Comparison of ENCODE assay signal across 21 mouse cellular contexts in genomic region chr17:28780836-28781235, GRCm38 (mm10). TPM values are rescaled to one million over a fixed set of nuclear protein-coding genes. Genes with fewer than 3 reads are reported as not detected.
DNase-seq lines count a peak whose midpoint lies in the region; ATAC-seq and TF ChIP-seq lines count a peak whose summit lies in the region.
"Had no signal": no experiment of that assay in that cellular context is flagged by ENCODE, and none has a peak within 500 bp of the region (broad histone marks: within the 10 kb centered on the region; RNA-seq: fewer than 3 reads in every experiment).

No protein-coding gene starts in this region.

- dilution Hi-C loops in CH12.LX (cut with MboI; ENCODE audit: extremely low pct_ligation_motif_present, extremely low pct_unique_long_range_greater_than_20kb, low sequenced_read_pairs) = no loop called here

- peak in 1 of 2 experiments; percentile 1; a peak in 1 of 4 replicates for TF ChIP-seq CTCF in CH12.LX (conservative IDR thresholded peaks at IDR 0.05 in 1 of 2, IDR thresholded peaks at IDR 0.05 in 1 of 2; ENCODE audit: low read depth in 2 of 2, low read length in 2 of 2)

- H3K27me3 ChIP-seq in limb, embryonic 13.5 days = no peaks in the 10 kb centered on the region
- H3K27me3 ChIP-seq in limb, embryonic 10.5 days (ENCODE audit: low read depth, poor library complexity, severe bottlenecking) = no peaks in the 10 kb centered on the region
- H3K27me3 ChIP-seq in CH12.LX (replicated peaks) = no peaks in the 10 kb centered on the region
- H3K27me3 ChIP-seq: hindbrain, embryonic 15.5 days; midbrain, embryonic 13.5 days; neural tube, embryonic 13.5 days had no signal

- in situ Hi-C loops in CH12.LX (cut with MboI; ENCODE audit: low pct_ligation_motif_present, low pct_unique_long_range_greater_than_20kb, low sequenced_read_pairs) (no loop called here), ES-E14 (cut with MboI; ENCODE audit: low sequenced_read_pairs in 2 of 2, unreplicated experiment in 2 of 2) (no loop called here)

- no peaks in the 10 kb centered on the region for H3K36me3 ChIP-seq in limb, embryonic 13.5 days
- H3K36me3 ChIP-seq in limb, embryonic 10.5 days = no peaks in the 10 kb centered on the region
- H3K36me3 ChIP-seq in CH12.LX (replicated peaks in 1 of 2; ENCODE audit: control insufficient read depth in 1 of 2, insufficient read depth in 1 of 2, low read length in 1 of 2) = no peaks in the 10 kb centered on the region
- H3K36me3 ChIP-seq in ES-E14 (ENCODE audit: control insufficient read depth, insufficient read depth, low read length, poor library complexity, severe bottlenecking) = peaks cover 3% of the 10 kb centered on the region; the same call in 1 of the 2 replicates
- H3K36me3 ChIP-seq: forebrain, embryonic 10.5 days; hindbrain, embryonic 15.5 days; midbrain, embryonic 13.5 days; neural tube, embryonic 13.5 days had no signal

- H3K27ac ChIP-seq in limb, embryonic 13.5 days = no peak overlapping the region
- no peak overlapping the region for H3K27ac ChIP-seq in limb, embryonic 10.5 days
- H3K27ac ChIP-seq in CH12.LX (ENCODE audit: insufficient read depth, low read depth) = no peak overlapping the region
- H3K27ac ChIP-seq in ES-E14 (ENCODE audit: insufficient read depth, low read depth, low read length, poor library complexity, severe bottlenecking) = peak overlapping the region; percentile 76; the same call in 1 of the 2 replicates
- H3K27ac ChIP-seq: forebrain, embryonic 10.5 days; hindbrain, embryonic 15.5 days; kidney, postnatal 0 days; midbrain, embryonic 13.5 days; neural tube, embryonic 13.5 days had no signal

- no peak overlapping the region for H3K4me3 ChIP-seq in limb, embryonic 13.5 days
- no peak overlapping the region for H3K4me3 ChIP-seq in limb, embryonic 10.5 days
- peak overlapping the region in 1 of 3 experiments; percentile 46 for H3K4me3 ChIP-seq in CH12.LX (replicated peaks in 1 of 3; ENCODE audit: low read depth in 2 of 3, low read length in 2 of 3, poor library complexity in 1 of 3)
- H3K4me3 ChIP-seq in ES-E14 (ENCODE audit: insufficient read depth in 1 of 2, low read depth in 1 of 2, low read length in 2 of 2, poor library complexity in 1 of 2, severe bottlenecking in 1 of 2) = no peak overlapping the region
- H3K4me3 ChIP-seq: forebrain, embryonic 10.5 days; hindbrain, embryonic 15.5 days; midbrain, embryonic 13.5 days; neural tube, embryonic 13.5 days had no signal

- no peaks in the 10 kb centered on the region for H3K9me3 ChIP-seq in limb, embryonic 13.5 days
- H3K9me3 ChIP-seq in limb, embryonic 10.5 days (replicated peaks) = no peaks in the 10 kb centered on the region
- H3K9me3 ChIP-seq in CH12.LX (replicated peaks; ENCODE audit: low read length) = peaks cover 2% of the 10 kb centered on the region
- H3K9me3 ChIP-seq in ES-E14 (ENCODE audit: control insufficient read depth, insufficient read depth, low read depth, low read length) = no peaks in the 10 kb centered on the region
- H3K9me3 ChIP-seq: forebrain, embryonic 10.5 days; hindbrain, embryonic 15.5 days; midbrain, embryonic 13.5 days; neural tube, embryonic 13.5 days had no signal

- H3K9ac ChIP-seq in limb, embryonic 13.5 days = 0 out of 2 replicates have a peak overlapping the region, but pooled peaks have one; percentile 9
- H3K9ac ChIP-seq in CH12.LX (ENCODE audit: insufficient read depth, low read depth) (no peak overlapping the region), ES-E14 (ENCODE audit: insufficient read depth, low read depth, low read length, poor library complexity, severe bottlenecking) (no peak overlapping the region; the same call in 1 of the 2 replicates)
- H3K9ac ChIP-seq: forebrain, postnatal 0 days; hindbrain, embryonic 15.5 days; midbrain, embryonic 13.5 days; neural tube, embryonic 13.5 days had no signal

- DNase-seq in limb, embryonic 10.5 days (ENCODE audit: low spot score) = no peak
- peak; percentile 64 for DNase-seq in CH12.LX (ENCODE audit: extremely low read depth)
- no peak for DNase-seq in ES-E14 (ENCODE audit: low read depth, low spot score)
- DNase-seq in adrenal gland, postnatal 25 days = peak; percentile 69
- no peak for DNase-seq in thymus, adult 18-20 months
- no peak for DNase-seq in frontal cortex, postnatal 36 days (ENCODE audit: low spot score in 2 of 2)
- DNase-seq in left cerebral cortex, adult 11 months (ENCODE audit: low spot score) = no peak
- DNase-seq: cerebellum, adult 2 months; cerebellum, postnatal 36 days; forebrain, postnatal 0 days; kidney, adult 11 months; liver; right cerebral cortex, postnatal 4 days; thymus, adult 2 months had no signal

- no peak for ATAC-seq in limb, embryonic 13.5 days (ENCODE audit: low FRiP score, low read depth)
- ATAC-seq: forebrain, postnatal 0 days; lung, postnatal 0 days; midbrain, embryonic 13.5 days had no signal

- no peak for TF ChIP-seq RAD21 in CH12.LX (IDR thresholded peaks at IDR 0.05; ENCODE audit: low read depth, low read length)

- H3K4me1 ChIP-seq in limb, embryonic 13.5 days = peaks cover 5% of the 10 kb centered on the region; the same call in 1 of the 2 replicates
- peaks cover 6% of the 10 kb centered on the region for H3K4me1 ChIP-seq in limb, embryonic 10.5 days
- peaks cover 0 to 15% of the 10 kb centered on the region in 2 experiments; a peak in 2 of 4 replicates for H3K4me1 ChIP-seq in CH12.LX (ENCODE audit: control insufficient read depth in 1 of 2, insufficient read depth in 2 of 2)
- H3K4me1 ChIP-seq in ES-E14 (ENCODE audit: control insufficient read depth in 2 of 2, insufficient read depth in 2 of 2, low read length in 2 of 2, poor library complexity in 1 of 2) = peaks cover 5 to 24% of the 10 kb centered on the region in 2 experiments
- H3K4me1 ChIP-seq: hindbrain, embryonic 15.5 days; midbrain, embryonic 13.5 days; neural tube, embryonic 13.5 days had no signal

- TF ChIP-seq EP300 in CH12.LX (IDR thresholded peaks at IDR 0.05; ENCODE audit: low read length) = no peak

- 69% methylated on average over 3 of the region's 3 CpGs for WGBS in limb, embryonic 13.5 days
- WGBS in limb, embryonic 10.5 days = 73% methylated on average over 3 of the region's 3 CpGs

- TF ChIP-seq POLR2A in CH12.LX (IDR thresholded peaks at IDR 0.05; ENCODE audit: low read depth, low read length) = no peak

- H3K4me2 ChIP-seq in limb, embryonic 13.5 days (replicated peaks) = no peak overlapping the region
- H3K4me2 ChIP-seq in CH12.LX (ENCODE audit: insufficient read depth, low read depth, poor library complexity, severe bottlenecking) = no peak overlapping the region
- H3K4me2 ChIP-seq: hindbrain, embryonic 15.5 days; midbrain, embryonic 13.5 days; neural tube, embryonic 13.5 days had no signal

- H3K79me2 ChIP-seq in CH12.LX (replicated peaks; ENCODE audit: control insufficient read depth, extremely low read depth, insufficient read depth, poor library complexity, severe bottlenecking) = no peaks in the 10 kb centered on the region

TF ChIP-seq in CH12.LX, 34 proteins besides CTCF, POLR2A, EP300 and RAD21:
- TF ChIP-seq NRF1 (IDR thresholded peaks at IDR 0.05; ENCODE audit: low read depth, low read length) = no peak
- TF ChIP-seq PAX5 (IDR thresholded peaks at IDR 0.05; ENCODE audit: low read length) = no peak
- no peak for TF ChIP-seq TCF12 (IDR thresholded peaks at IDR 0.05; ENCODE audit: low read depth, low read length)
- TF ChIP-seq ETS1 (conservative IDR thresholded peaks at IDR 0.05; ENCODE audit: low read depth, low read length) = no peak
- TF ChIP-seq TBP (conservative IDR thresholded peaks at IDR 0.05; ENCODE audit: low read depth, low read length) = no peak
- TF ChIP-seq ELF1 (IDR thresholded peaks at IDR 0.05; ENCODE audit: low read depth, low read length) = no peak
- no peak for TF ChIP-seq ZMIZ1 (IDR thresholded peaks at IDR 0.05; ENCODE audit: low read depth, low read length)
- no peak for TF ChIP-seq MYC (IDR thresholded peaks at IDR 0.05; ENCODE audit: low read depth, low read length)

TF ChIP-seq in ES-E14, 5 proteins besides CTCF, POLR2A, EP300 and RAD21:
- TF ChIP-seq ZNF384 (IDR thresholded peaks at IDR 0.05; ENCODE audit: low read depth, low read length) = no peak
- no peak for TF ChIP-seq HCFC1 (IDR thresholded peaks at IDR 0.05; ENCODE audit: borderline replicate concordance, insufficient read depth, low read length)
- TF ChIP-seq ZC3H11A (IDR thresholded peaks at IDR 0.05; ENCODE audit: borderline replicate concordance, low read depth, low read length) = no peak
- TF ChIP-seq MAFK (IDR thresholded peaks at IDR 0.05; ENCODE audit: insufficient read depth, low read depth, low read length) = no peak
- TF ChIP-seq CHD2 (IDR thresholded peaks at IDR 0.05; ENCODE audit: low read depth, low read length) = no peak

RNA-seq across cellular contexts. Expression of gene Mapk13, which starts 11.7 kb away (rescaled TPM):
- polyA plus RNA-seq in limb, embryonic 13.5 days (2015; fragmentation: Nextera tagmentation; extraction: Ambion mirVana) = 29.0 and 29.8 TPM in 2 replicates
- 8.2 and 8.6 TPM in 2 replicates for polyA plus RNA-seq in limb, embryonic 10.5 days (2016; fragmentation: Nextera tagmentation; extraction: Ambion mirVana)
- total RNA-seq in CH12.LX (2012; rRNA removed) (not detected in 2 replicates), CH12.LX (2014; rRNA removed) (not detected in 2 replicates), ES-E14 (2012; rRNA removed) (7.1 and 14.6 TPM in 2 replicates)
- polyA plus RNA-seq in CH12.LX (2012; ENCODE audit: insufficient read length, low read depth) = not detected in 2 replicates
- total RNA-seq in adrenal gland, postnatal 25 days (2021) = 189 and 241 TPM in 2 replicates

RNA-seq across cellular contexts. Expression of gene Brpf3, which starts 20.1 kb away (rescaled TPM):
- polyA plus RNA-seq in limb, embryonic 13.5 days (2015; fragmentation: Nextera tagmentation; extraction: Ambion mirVana) = 11.3 and 11.8 TPM in 2 replicates
- polyA plus RNA-seq in limb, embryonic 10.5 days (2016; fragmentation: Nextera tagmentation; extraction: Ambion mirVana) = 11.6 and 14.0 TPM in 2 replicates
- 1.5 and 2.3 TPM in 2 replicates for total RNA-seq in CH12.LX (2012; rRNA removed)
- 0.40 and 0.96 TPM in 2 replicates for total RNA-seq in CH12.LX (2014; rRNA removed)
- 8.5 and 12.1 TPM in 2 replicates for polyA plus RNA-seq in CH12.LX (2012; ENCODE audit: insufficient read length, low read depth)
- 20.5 and 24.5 TPM in 2 replicates for total RNA-seq in ES-E14 (2012; rRNA removed)
- 91.3 and 122 TPM in 2 replicates for total RNA-seq in adrenal gland, postnatal 25 days (2021)

RNA-seq across cellular contexts. Expression of gene AC170998.1, which starts 55.0 kb away (rescaled TPM):
- polyA plus RNA-seq in limb, embryonic 13.5 days (2015; fragmentation: Nextera tagmentation; extraction: Ambion mirVana) = 3.2 and 3.7 TPM in 2 replicates
- polyA plus RNA-seq in limb, embryonic 10.5 days (2016; fragmentation: Nextera tagmentation; extraction: Ambion mirVana) = 3.9 and 4.0 TPM in 2 replicates
- total RNA-seq in CH12.LX (2012; rRNA removed) = 0.38 TPM in 1 of 2 replicates, not detected in the other
- not detected in 2 replicates for total RNA-seq in CH12.LX (2014; rRNA removed)
- 0.50 TPM in 1 of 2 replicates, not detected in the other for polyA plus RNA-seq in CH12.LX (2012; ENCODE audit: insufficient read length, low read depth)
- total RNA-seq in ES-E14 (2012; rRNA removed) = 2.5 and 4.1 TPM in 2 replicates
- 1.7 and 2.2 TPM in 2 replicates for total RNA-seq in adrenal gland, postnatal 25 days (2021)

Comparison
In these comparisons a context has a peak if more than half of its experiments do, and no peak if none do; other contexts are left out.
1. DNase-seq: peak in CH12.LX (single experiment) and adrenal gland, postnatal 25 days (single experiment); none in limb, embryonic 10.5 days (single experiment), ES-E14 (single experiment), thymus, adult 18-20 months (0 of 2), frontal cortex, postnatal 36 days (0 of 2) and left cerebral cortex, adult 11 months (single experiment).
2. RNA of gene Mapk13, which starts 11.7 kb away (total RNA-seq): 189 to 241 TPM in adrenal gland, postnatal 25 days; 7.1 to 14.6 TPM in ES-E14 and not detected in CH12.LX; every median in the first group is over 10 times any median in the second.